Mouse (Mus musculus) hindbrain, embryonic 16.5 days (tissue): ENCODE results near the gene Grin2b. TPM values are rescaled to one million over a fixed set of nuclear protein-coding genes. Genes with fewer than 3 reads are reported as not detected.

Source experiments
- ATAC-seq: fragments of 200-750 bp; cut with Nextera tagmentation; 2 replicates; pipeline ENCODE4 v1.8.0; 2017; ENCODE audit warnings: moderate TSS enrichment, moderate library complexity
- H3K27ac ChIP-seq: fragments of 300-500 bp; sonication (generic); 2 replicates; pipeline ENCODE4 v1.5.1; 2014; ENCODE audit warnings: low read depth, mild to moderate bottlenecking, control low read depth, low read length, moderate library complexity
- H3K27me3 ChIP-seq: fragments of 300-500 bp; sonication (generic); replicated peaks from 2 replicates; pipeline ENCODE4 v1.6.1; 2014; ENCODE audit warnings: low read length; ENCODE audit not compliant: control insufficient read depth, insufficient read depth
- H3K36me3 ChIP-seq: fragments of 300-500 bp; sonication (generic); 2 replicates; pipeline ENCODE4 v1.6.1; 2014; ENCODE audit warnings: mild to moderate bottlenecking, low read length, moderate library complexity, mixed read lengths; ENCODE audit not compliant: control insufficient read depth, insufficient read depth
- H3K4me1 ChIP-seq: fragments of 300-500 bp; sonication (generic); 2 replicates; pipeline ENCODE4 v1.6.1; 2014; ENCODE audit warnings: low read depth, low read length; ENCODE audit not compliant: control insufficient read depth, insufficient read depth
- H3K4me2 ChIP-seq: fragments of 300-500 bp; sonication (generic); 2 replicates; pipeline ENCODE4 v1.6.1; 2014; ENCODE audit warnings: mild to moderate bottlenecking, low read length, control low read depth, moderate library complexity
- H3K4me3 ChIP-seq: fragments of 300-500 bp; sonication (generic); 2 replicates; pipeline ENCODE4 v1.5.1; 2014; ENCODE audit warnings: mild to moderate bottlenecking, low read length, control low read depth, moderate library complexity
- H3K9ac ChIP-seq: fragments of 300-500 bp; sonication (generic); 2 replicates; pipeline ENCODE4 v1.6.1; 2014; ENCODE audit warnings: low read depth, mild to moderate bottlenecking, control low read depth, low read length, moderate library complexity
- H3K9me3 ChIP-seq: fragments of 300-500 bp; sonication (generic); 2 replicates; pipeline ENCODE4 v1.6.1; 2014; ENCODE audit warnings: mild to moderate bottlenecking, low read length, moderate library complexity; ENCODE audit not compliant: control insufficient read depth
- WGBS: fragments of 180-500 bp; shearing (Covaris S2); extraction: QIAGEN DNeasy Blood & Tissue Kit; methylation state at CpG from one replicate; pipeline ENCODE4 v1.1.7; 2014; 5-methylcytosine and 5-hydroxymethylcytosine counted together
- microRNA-seq: library from miRNA; unstranded; fragments of <30 nt; microRNA quantifications from one replicate; pipeline ENCODE4, GENCODE M21; 2017
- polyA plus RNA-seq: library from polyadenylated mRNA; unstranded; fragments of >200 nt; fragmentation: Nextera tagmentation; extraction: Ambion mirVana; gene quantifications from 2 replicates; pipeline ENCODE4 v1.2.1, GENCODE M21; 2015

The Grin2b gene
- polyA plus RNA-seq, 1 experiment from 2014 or later, result 56.1 TPM

- Histone ChIP-seq H3K4me1 (no peaks in the 10 kb centered on the region), H3K4me3 (no peak overlapping the region), H3K9me3 (peaks cover 5% of the 10 kb centered on the region; the same call in 1 of the 2 replicates), H3K9ac (no peak overlapping the region), H3K27me3 (no peaks in the 10 kb centered on the region), H3K27ac (no peak overlapping the region), H3K4me2 (no peak overlapping the region), H3K36me3 (no peaks in the 10 kb centered on the region)
- WGBS, result 72% methylated on average over 14 of the region's 14 CpGs
- no peak for ATAC-seq
Measured at GRCm38 (mm10) chr6:135680105-135680710, 493.1 kb downstream of the Grin2b start.

DNA sequence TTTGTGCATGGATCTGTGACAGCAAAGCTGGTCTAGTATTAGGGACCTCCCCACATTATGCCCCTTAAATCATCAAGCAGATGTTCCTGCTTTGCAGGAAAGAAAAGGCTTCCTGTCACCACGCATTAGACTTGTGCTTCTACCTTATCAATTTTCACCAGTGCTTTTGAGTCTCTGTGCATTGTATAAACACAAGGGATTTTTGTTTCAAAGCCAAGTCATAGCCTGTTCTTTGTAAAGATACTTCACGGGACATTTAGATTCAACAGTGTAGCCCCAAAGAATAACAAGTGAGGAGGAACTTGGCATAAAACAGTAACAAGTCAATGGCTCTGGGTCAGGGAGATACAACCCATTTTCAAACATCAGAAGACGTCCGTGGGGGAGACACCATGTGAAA, 498.9 kb downstream of the Grin2b start:
- Histone ChIP-seq H3K36me3 (no peaks in the 10 kb centered on the region), H3K4me1 (no peaks in the 10 kb centered on the region), H3K4me3 (no peak overlapping the region), H3K9me3 (peaks cover 5% of the 10 kb centered on the region; the same call in 1 of the 2 replicates), H3K4me2 (no peak overlapping the region), H3K9ac (no peak overlapping the region), H3K27me3 (no peaks in the 10 kb centered on the region), H3K27ac (no peak overlapping the region)
- 25% methylated on average over 4 of the region's 4 CpGs for WGBS
- ATAC-seq, result no peak

GRCm38 (mm10) chr6:135672003-135672402, 501.3 kb downstream of the Grin2b start:
- H3K27me3 ChIP-seq, result no peaks in the 10 kb centered on the region
- H3K4me2 ChIP-seq, result no peak overlapping the region
- no peak overlapping the region for H3K27ac ChIP-seq
- peaks cover 5% of the 10 kb centered on the region; the same call in 1 of the 2 replicates for H3K9me3 ChIP-seq
- H3K4me1 ChIP-seq, result no peaks in the 10 kb centered on the region
- H3K4me3 ChIP-seq, result no peak overlapping the region
- H3K36me3 ChIP-seq, result no peaks in the 10 kb centered on the region
- ATAC-seq, result no peak
- H3K9ac ChIP-seq, result no peak overlapping the region

Small RNA genes lying within 50 kb of the gene (microRNA-seq; reads per million reads assigned to microRNA genes)
- gene Gm22892, result not detected

Other genes starting within 250 kb of the Grin2b start
- gene Gm8994, start 154.0 kb upstream of the Grin2b start, polyA plus RNA-seq, result not detected in 2 replicates
- not detected in 2 replicates for gene E330021D16Rik, start 242.1 kb upstream of the Grin2b start, polyA plus RNA-seq